Mouse (Mus musculus) thymus, adult 2 months (tissue): ENCODE results near the gene Acr. TPM values are rescaled to one million over a fixed set of nuclear protein-coding genes. Genes with fewer than 3 reads are reported as not detected.

Source experiments
- DNase-seq: peaks from one replicate; pipeline ENCODE4 v3.0.0; 2021
- H3K27ac ChIP-seq: fragments of 200-500 bp; 2 replicates; pipeline ENCODE4 v1.5.1; 2012; ENCODE audit warnings: low read length, control low read depth; ENCODE audit not compliant: control insufficient read depth, insufficient read depth
- H3K27me3 ChIP-seq: fragments of 200-500 bp; 2 replicates; pipeline ENCODE4 v1.6.1; 2012; ENCODE audit warnings: mild to moderate bottlenecking, low read length, moderate library complexity, mixed read lengths; ENCODE audit not compliant: control insufficient read depth, insufficient read depth
- H3K36me3 ChIP-seq: fragments of 200-500 bp; 2 replicates; pipeline ENCODE4 v1.6.1; 2012; ENCODE audit warnings: mild to moderate bottlenecking, low read length, moderate library complexity; ENCODE audit not compliant: control insufficient read depth, insufficient read depth
- H3K4me1 ChIP-seq: fragments of 200-500 bp; replicated peaks from 2 replicates; pipeline ENCODE4 v1.6.1; 2012; ENCODE audit warnings: low read length; ENCODE audit not compliant: control insufficient read depth, insufficient read depth
- H3K4me3 ChIP-seq: fragments of 200-500 bp; 2 replicates; pipeline ENCODE4 v1.5.1; 2012; ENCODE audit warnings: mild to moderate bottlenecking, low read length, control low read depth, moderate library complexity; ENCODE audit not compliant: control insufficient read depth, insufficient read depth
- CTCF ChIP-seq: fragments of 200-500 bp; IDR thresholded peaks from 2 replicates; pipeline ENCODE4 v1.5.1; 2012; ENCODE audit warnings: mild to moderate bottlenecking, control low read depth, low read length, moderate library complexity, borderline replicate concordance; ENCODE audit not compliant: control insufficient read depth, poor library complexity, insufficient read depth; ENCODE audit errors: extremely low read depth
- POLR2A ChIP-seq: fragments of 200-500 bp; IDR thresholded peaks from 2 replicates; pipeline ENCODE4 v1.6.1; 2012; ENCODE audit warnings: mild to moderate bottlenecking, low read length, control low read depth, moderate library complexity; ENCODE audit not compliant: control insufficient read depth, poor library complexity, insufficient read depth; ENCODE audit errors: extremely low read depth
- WGBS: fragments of 180-500 bp; shearing (Covaris S2); methylation state at CpG from one replicate; pipeline ENCODE4 v1.1.7; 2018; 5-methylcytosine and 5-hydroxymethylcytosine counted together
- polyA plus RNA-seq: library from polyadenylated mRNA; depleted of rRNA; stranded (reverse); fragments of >200 nt; gene quantifications from 2 replicates; pipeline ENCODE4 v1.2.3, GENCODE M21; 2012; rRNA removed

Gene Acr
- polyA plus RNA-seq, result 0.15 and 0.16 TPM in 2 replicates

GRCm38 (mm10) chr15:89568114-89568513 lies at the start of gene Acr:
TSS of gene Acr (plus strand) at chr15:89568326.
- Histone ChIP-seq H3K4me1 (no peaks in the 10 kb centered on the region), H3K27ac (no peak within 1 kb of the TSS), H3K27me3 (no peaks in the 10 kb centered on the region), H3K36me3 (no peaks in the 10 kb centered on the region), H3K4me3 (no peak within 1 kb of the TSS)
- no peak for TF ChIP-seq CTCF
- no peak for TF ChIP-seq POLR2A
- no peak for DNase-seq
- 94% methylated on average over 6 of the region's 6 CpGs for WGBS

- Histone ChIP-seq H3K27ac (no peak overlapping the region), H3K4me3 (no peak overlapping the region), H3K4me1 (no peaks in the 10 kb centered on the region), H3K36me3 (no peaks in the 10 kb centered on the region), H3K27me3 (no peaks in the 10 kb centered on the region)
- 91% methylated on average over 7 of the region's 7 CpGs for WGBS
- TF ChIP-seq CTCF (no peak), POLR2A (no peak)
- no peak for DNase-seq
Measured at GRCm38 (mm10) chr15:89521951-89522350, 46.2 kb upstream of the Acr start.

- TF ChIP-seq CTCF, result no peak
- TF ChIP-seq POLR2A, result no peak
- no peak for DNase-seq
- no peaks in the 10 kb centered on the region for H3K4me1 ChIP-seq
- H3K4me3 ChIP-seq, result no peak overlapping the region
- H3K36me3 ChIP-seq, result no peaks in the 10 kb centered on the region
- no peaks in the 10 kb centered on the region for H3K27me3 ChIP-seq
- H3K27ac ChIP-seq, result no peak overlapping the region
- WGBS, result 81% methylated on average over 10 of the region's 10 CpGs
Measured at GRCm38 (mm10) chr15:89522566-89523282, 45.4 kb upstream of the Acr start.

- DNase-seq, result no peak
- 93% methylated on average over 47 of the region's 47 CpGs for WGBS
- no peak for TF ChIP-seq CTCF
- TF ChIP-seq POLR2A, result no peak
- H3K27ac ChIP-seq, result no peak overlapping the region
- H3K4me3 ChIP-seq, result no peak overlapping the region
- no peaks in the 10 kb centered on the region for H3K4me1 ChIP-seq
- no peaks in the 10 kb centered on the region for H3K27me3 ChIP-seq
- H3K36me3 ChIP-seq, result no peaks in the 10 kb centered on the region
Measured at GRCm38 (mm10) chr15:89523283-89523832, 44.8 kb upstream of the Acr start.

- WGBS, result 90% methylated on average over 52 of the region's 52 CpGs
- H3K4me3 ChIP-seq, result no peak overlapping the region
- H3K4me1 ChIP-seq, result no peaks in the 10 kb centered on the region
- no peak for DNase-seq
- H3K27ac ChIP-seq, result no peak overlapping the region
- TF ChIP-seq POLR2A (no peak), CTCF (no peak)
- H3K27me3 ChIP-seq, result no peaks in the 10 kb centered on the region
- H3K36me3 ChIP-seq, result no peaks in the 10 kb centered on the region
Measured at GRCm38 (mm10) chr15:89524001-89524571, 44.0 kb upstream of the Acr start.

- Histone ChIP-seq H3K27ac (no peak overlapping the region), H3K27me3 (no peaks in the 10 kb centered on the region), H3K4me1 (no peaks in the 10 kb centered on the region), H3K36me3 (no peaks in the 10 kb centered on the region), H3K4me3 (no peak overlapping the region)
- no peak for DNase-seq
- WGBS, result 93% methylated on average over 8 of the region's 8 CpGs
- TF ChIP-seq CTCF (no peak), POLR2A (no peak)
Measured at GRCm38 (mm10) chr15:89524611-89525415, 43.3 kb upstream of the Acr start.
